Mouse (Mus musculus): ENCODE measurements at regions not wholly inside any gene's neighbourhood (a gene's known extent, or its start where the extent isn't known, plus 50 kb on each side); places are given as distances from the start of the nearest gene placed in this dataset.

- 77% methylated on average over 4 of the region's 4 CpGs for WGBS (ENCODE audit: insufficient replicate concordance)
- TF ChIP-seq CTCF (IDR thresholded peaks at IDR 0.05; ENCODE audit: low read depth) (peak; percentile 41), EP300 (IDR thresholded peaks at IDR 0.05; ENCODE audit: low read depth) (no peak)
- Histone ChIP-seq H3K4me2 (ENCODE audit: low read depth, low read length) (no peak overlapping the region), H3K27me3 (ENCODE audit: insufficient read depth, low read length) (no peaks in the 10 kb centered on the region), H3K9ac (replicated peaks) (no peak overlapping the region), H3K4me1 (ENCODE audit: insufficient read depth) (no peaks in the 10 kb centered on the region), H3K9me3 (ENCODE audit: low read length) (no peaks in the 10 kb centered on the region), H3K4me3 (ENCODE audit: low read depth, low read length) (no peak overlapping the region), H3K27ac (ENCODE audit: low read depth) (no peak overlapping the region), H3K36me3 (replicated peaks; ENCODE audit: insufficient read depth, low read length) (no peaks in the 10 kb centered on the region)
- ATAC-seq = no peak
- DNase-seq = no peak
Observed at GRCm38 (mm10) chr17:63575316-63576007, 75.6 kb upstream of the Fbxl17 start.

- 67% methylated on average over 4 of the region's 4 CpGs for WGBS (ENCODE audit: insufficient replicate concordance)
- Histone ChIP-seq H3K27ac (ENCODE audit: low read depth) (no peak overlapping the region), H3K27me3 (ENCODE audit: insufficient read depth, low read length) (no peaks in the 10 kb centered on the region), H3K4me3 (ENCODE audit: low read depth, low read length) (no peak overlapping the region), H3K9me3 (ENCODE audit: low read length) (no peaks in the 10 kb centered on the region), H3K4me1 (ENCODE audit: insufficient read depth) (no peaks in the 10 kb centered on the region), H3K4me2 (ENCODE audit: low read depth, low read length) (no peak overlapping the region), H3K9ac (replicated peaks) (no peak overlapping the region), H3K36me3 (replicated peaks; ENCODE audit: insufficient read depth, low read length) (no peaks in the 10 kb centered on the region)
- TF ChIP-seq CTCF (IDR thresholded peaks at IDR 0.05; ENCODE audit: low read depth) (no peak), EP300 (IDR thresholded peaks at IDR 0.05; ENCODE audit: low read depth) (no peak)
- DNase-seq = no peak
- no peak for ATAC-seq
Observed at GRCm38 (mm10) chr17:63582870-63583269, 83.1 kb upstream of the Fbxl17 start.

GRCm38 (mm10) chr17:63607021-63607751 is 107.4 kb upstream of the Fbxl17 start:
- DNase-seq = no peak
- Histone ChIP-seq H3K9ac (replicated peaks) (no peak overlapping the region), H3K27me3 (ENCODE audit: insufficient read depth, low read length) (no peaks in the 10 kb centered on the region), H3K36me3 (replicated peaks; ENCODE audit: insufficient read depth, low read length) (no peaks in the 10 kb centered on the region), H3K4me1 (ENCODE audit: insufficient read depth) (no peaks in the 10 kb centered on the region), H3K4me2 (ENCODE audit: low read depth, low read length) (no peak overlapping the region), H3K27ac (ENCODE audit: low read depth) (no peak overlapping the region), H3K4me3 (ENCODE audit: low read depth, low read length) (no peak overlapping the region), H3K9me3 (ENCODE audit: low read length) (no peaks in the 10 kb centered on the region)
- TF ChIP-seq EP300 (IDR thresholded peaks at IDR 0.05; ENCODE audit: low read depth) = no peak
- no peak for TF ChIP-seq CTCF (IDR thresholded peaks at IDR 0.05; ENCODE audit: low read depth)
- WGBS (ENCODE audit: insufficient replicate concordance) = 60% methylated on average over 7 of the region's 7 CpGs
- no peak for ATAC-seq

GRCm38 (mm10) chr17:63622726-63623125 is 122.9 kb upstream of the Fbxl17 start:
- H3K36me3 ChIP-seq (replicated peaks; ENCODE audit: insufficient read depth, low read length) = no peaks in the 10 kb centered on the region
- no peaks in the 10 kb centered on the region for H3K9me3 ChIP-seq (ENCODE audit: low read length)
- no peak overlapping the region for H3K9ac ChIP-seq (replicated peaks)
- DNase-seq (no peak), ATAC-seq (no peak)
- H3K4me1 ChIP-seq (ENCODE audit: insufficient read depth) = no peaks in the 10 kb centered on the region
- H3K27ac ChIP-seq (ENCODE audit: low read depth) = no peak overlapping the region
- no peak overlapping the region for H3K4me2 ChIP-seq (ENCODE audit: low read depth, low read length)
- TF ChIP-seq EP300 (IDR thresholded peaks at IDR 0.05; ENCODE audit: low read depth) (no peak), CTCF (IDR thresholded peaks at IDR 0.05; ENCODE audit: low read depth) (no peak)
- H3K27me3 ChIP-seq (ENCODE audit: insufficient read depth, low read length) = no peaks in the 10 kb centered on the region
- WGBS (ENCODE audit: insufficient replicate concordance) = 31% methylated on average over 3 of the region's 3 CpGs
- H3K4me3 ChIP-seq (ENCODE audit: low read depth, low read length) = no peak overlapping the region

- Histone ChIP-seq H3K9me3 (ENCODE audit: low read length) (no peaks in the 10 kb centered on the region), H3K27me3 (ENCODE audit: insufficient read depth, low read length) (no peaks in the 10 kb centered on the region), H3K36me3 (replicated peaks; ENCODE audit: insufficient read depth, low read length) (no peaks in the 10 kb centered on the region), H3K4me3 (ENCODE audit: low read depth, low read length) (no peak overlapping the region), H3K4me1 (ENCODE audit: insufficient read depth) (no peaks in the 10 kb centered on the region), H3K9ac (replicated peaks) (no peak overlapping the region), H3K27ac (ENCODE audit: low read depth) (no peak overlapping the region), H3K4me2 (ENCODE audit: low read depth, low read length) (no peak overlapping the region)
- WGBS (ENCODE audit: insufficient replicate concordance) = 57% methylated on average over 2 of the region's 2 CpGs
- ATAC-seq = no peak
- DNase-seq = no peak
- TF ChIP-seq EP300 (IDR thresholded peaks at IDR 0.05; ENCODE audit: low read depth) = no peak
- no peak for TF ChIP-seq CTCF (IDR thresholded peaks at IDR 0.05; ENCODE audit: low read depth)
Observed at GRCm38 (mm10) chr17:63637598-63637997, 137.8 kb upstream of the Fbxl17 start.

- Histone ChIP-seq H3K9me3 (ENCODE audit: low read length) (no peaks in the 10 kb centered on the region), H3K4me3 (ENCODE audit: low read depth, low read length) (no peak overlapping the region), H3K36me3 (replicated peaks; ENCODE audit: insufficient read depth, low read length) (no peaks in the 10 kb centered on the region), H3K4me1 (ENCODE audit: insufficient read depth) (no peaks in the 10 kb centered on the region), H3K4me2 (ENCODE audit: low read depth, low read length) (no peak overlapping the region), H3K27me3 (ENCODE audit: insufficient read depth, low read length) (no peaks in the 10 kb centered on the region), H3K9ac (replicated peaks) (no peak overlapping the region), H3K27ac (ENCODE audit: low read depth) (no peak overlapping the region)
- WGBS (ENCODE audit: insufficient replicate concordance) = 73% methylated on average over 4 of the region's 4 CpGs
- TF ChIP-seq EP300 (IDR thresholded peaks at IDR 0.05; ENCODE audit: low read depth) (no peak), CTCF (IDR thresholded peaks at IDR 0.05; ENCODE audit: low read depth) (no peak)
- no peak for DNase-seq
- no peak for ATAC-seq
Observed at GRCm38 (mm10) chr17:63644390-63644789, 144.6 kb upstream of the Fbxl17 start.

Measured in liver, postnatal 0 days (tissue).